In genomic region chr12:8494675-8495074, GRCm38 (mm10) we compare ENCODE assay signal across 17 mouse cellular contexts. TPM values are rescaled to one million over a fixed set of nuclear protein-coding genes. Genes with fewer than 3 reads are reported as not detected.
DNase-seq lines count a peak whose midpoint lies in the region; TF ChIP-seq lines count a peak whose summit lies in the region.
"Had no signal": no experiment of that assay in that cellular context is flagged by ENCODE, and none has a peak within 500 bp of the region (broad histone marks: within the 10 kb centered on the region; RNA-seq: fewer than 3 reads in every experiment).

No protein-coding gene starts in this region.

- no peak overlapping the region for H3K4me3 ChIP-seq in layer of hippocampus, adult 2 months
- H3K4me3 ChIP-seq: embryonic facial prominence, embryonic 15.5 days; erythroblast, embryonic 14.5 days; forebrain, embryonic 10.5 days; heart, adult 2 months; hindbrain, embryonic 10.5 days; intestine, embryonic 15.5 days had no signal

- no peak for TF ChIP-seq CTCF in layer of hippocampus, adult 2 months (conservative IDR thresholded peaks at IDR 0.05)

- H3K27ac ChIP-seq in layer of hippocampus, adult 2 months, result peak overlapping the region; percentile 39; the same call in 1 of the 2 replicates
- H3K27ac ChIP-seq: embryonic facial prominence, embryonic 15.5 days; forebrain, embryonic 10.5 days; heart, adult 2 months; hindbrain, embryonic 10.5 days; hindbrain, embryonic 14.5 days; intestine, embryonic 15.5 days had no signal

- DNase-seq in adrenal gland, adult 8-10 months, result peak; percentile 42
- DNase-seq in adrenal gland, postnatal 25 days, result no peak
- DNase-seq in layer of hippocampus, adult 2 months (ENCODE audit: low spot score in 2 of 2), result no peak
- DNase-seq in layer of hippocampus, adult 11-12 months (ENCODE audit: low spot score), result no peak
- peak; percentile 47 for DNase-seq in adrenal gland, postnatal 14 days
- DNase-seq in cerebellum, adult 11-12 months, result no peak
- DNase-seq: cerebellum, adult 8-10 months; cerebellum, postnatal 14 days; embryo, embryonic 11 days; gastrocnemius, postnatal 10 days had no signal

RNA-seq across cellular contexts. Expression of gene Rhob, which starts 5.1 kb away (rescaled TPM):
- total RNA-seq in adrenal gland, adult 8-10 months (2022), result 100 to 1,000 TPM; 196 to 244 (median 223) TPM
- total RNA-seq in adrenal gland, postnatal 25 days (2021), result 182 and 212 TPM in 2 replicates
- total RNA-seq in layer of hippocampus, adult 2 months (2021), result 100 to 1,000 TPM; 359 to 361 TPM
- total RNA-seq in adrenal gland, postnatal 14 days (2021), result 201 and 234 TPM in 2 replicates

Comparison
In these comparisons a context has a peak if more than half of its experiments do, and no peak if none do; other contexts are left out.
1. DNase-seq: peak in adrenal gland, adult 8-10 months (single experiment) and adrenal gland, postnatal 14 days (single experiment); none in adrenal gland, postnatal 25 days (single experiment), layer of hippocampus, adult 2 months (0 of 2), layer of hippocampus, adult 11-12 months (single experiment) and cerebellum, adult 11-12 months (single experiment).